Mouse (Mus musculus): ENCODE results near the gene Tbx6.

DNA sequence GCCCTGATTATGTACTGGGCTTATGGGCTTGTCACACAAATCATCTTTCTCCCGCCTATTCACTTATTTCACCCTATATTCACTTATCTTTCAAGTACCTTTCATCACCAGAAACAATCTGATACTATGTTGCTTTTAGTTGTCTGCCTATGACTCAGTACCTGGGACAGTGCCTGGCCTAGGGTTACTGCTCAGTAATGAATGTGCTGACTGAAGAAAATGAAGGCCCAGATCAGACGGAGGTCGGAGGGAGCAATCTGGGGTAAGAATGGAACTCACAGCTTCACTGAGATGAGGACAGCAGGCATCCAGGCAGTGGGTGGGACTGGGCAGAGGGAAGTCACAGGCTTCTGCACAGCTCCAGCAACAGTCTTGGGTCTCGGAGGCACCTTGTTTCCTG lies 26.1 kb downstream of the Tbx6 start:
- TF ChIP-seq HCFC1 (IDR thresholded peaks at IDR 0.05; ENCODE audit: low read depth, low read length) (no peak), MAFK (IDR thresholded peaks at IDR 0.05; ENCODE audit: borderline replicate concordance, low read depth, low read length) (no peak), RAD21 (IDR thresholded peaks at IDR 0.05; ENCODE audit: low read depth, low read length) (no peak), USF1 (IDR thresholded peaks at IDR 0.05; ENCODE audit: low read depth, low read length) (no peak), POLR2A (IDR thresholded peaks at IDR 0.05; ENCODE audit: control insufficient read depth in 1 of 2, insufficient read depth in 1 of 2, low read depth in 1 of 2, low read length in 2 of 2, poor library complexity in 1 of 2) (no peak), ZC3H11A (IDR thresholded peaks at IDR 0.05; ENCODE audit: low read depth, low read length) (no peak), TAL1 (IDR thresholded peaks at IDR 0.05; ENCODE audit: low read length) (no peak), ELF1 (IDR thresholded peaks at IDR 0.05; ENCODE audit: low read depth, low read length) (no peak), ZMIZ1 (IDR thresholded peaks at IDR 0.05; ENCODE audit: low read depth, low read length) (no peak), CTCF (IDR thresholded peaks at IDR 0.05 in 2 of 3, conservative IDR thresholded peaks at IDR 0.05 in 1 of 3; ENCODE audit: control insufficient read depth in 1 of 3, insufficient read depth in 1 of 3, low read depth in 2 of 3, low read length in 3 of 3, poor library complexity in 1 of 3, severe bottlenecking in 1 of 3) (no peak), ETS1 (IDR thresholded peaks at IDR 0.05; ENCODE audit: low read depth, low read length) (no peak), EP300 (IDR thresholded peaks at IDR 0.05; ENCODE audit: low read depth in 1 of 2, low read length in 2 of 2) (no peak), POLR2AphosphoS5 (IDR thresholded peaks at IDR 0.05; ENCODE audit: borderline replicate concordance, low read depth, low read length) (no peak)
